ENCODE assay signal across 8 mouse cellular contexts in the genomic region with DNA sequence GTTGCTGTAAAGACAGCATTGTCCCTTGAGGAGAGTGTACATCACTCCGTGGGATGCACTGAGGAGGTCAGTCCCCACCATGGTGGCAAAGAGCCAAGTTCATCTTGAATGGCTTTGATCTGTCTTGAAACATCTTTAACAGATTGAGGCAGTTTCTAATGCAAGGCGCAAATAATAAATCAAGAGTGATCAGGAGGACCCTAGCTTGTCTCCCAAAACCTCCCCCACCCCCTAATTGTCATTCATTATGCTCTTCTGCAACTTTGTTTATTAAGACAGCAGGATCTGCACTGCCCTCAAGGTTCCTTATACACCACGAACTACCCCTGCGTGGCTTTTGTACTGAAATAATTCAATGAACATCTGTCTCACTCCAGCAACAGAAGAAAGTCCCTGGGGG. TPM values are rescaled to one million over a fixed set of nuclear protein-coding genes. Genes with fewer than 3 reads are reported as not detected.
DNase-seq lines count a peak whose midpoint lies in the region; ATAC-seq and TF ChIP-seq lines count a peak whose summit lies in the region.

Cbr1 (plus strand) TSS at position 301 of the 400 bp plus-strand sequence.

- no peaks in the 10 kb centered on the region for H3K27me3 ChIP-seq in liver, adult 2 months (ENCODE audit: control insufficient read depth, insufficient read depth, low read length)
- H3K27me3 ChIP-seq in intestine, embryonic 15.5 days (replicated peaks) = no peaks in the 10 kb centered on the region
- no peaks in the 10 kb centered on the region; the same call in 1 of the 2 replicates for H3K27me3 ChIP-seq in midbrain, embryonic 11.5 days (ENCODE audit: control insufficient read depth, insufficient read depth, low read length)

- peaks cover 25% of the 10 kb centered on the region for H3K4me1 ChIP-seq in liver, adult 2 months (ENCODE audit: control insufficient read depth, insufficient read depth, low read length)
- peaks cover 11% of the 10 kb centered on the region; the same call in 1 of the 2 replicates for H3K4me1 ChIP-seq in intestine, embryonic 15.5 days (replicated peaks)
- H3K4me1 ChIP-seq in midbrain, embryonic 11.5 days (ENCODE audit: control insufficient read depth, insufficient read depth, low read length) = peaks cover 14% of the 10 kb centered on the region

- TF ChIP-seq POLR2A in liver, adult 2 months (IDR thresholded peaks at IDR 0.05; ENCODE audit: extremely low read depth, insufficient read depth, low read length) = no peak

- WGBS in liver, adult 2 months = 82% methylated on average over 4 of the region's 4 CpGs
- WGBS in intestine, embryonic 15.5 days = 71% methylated on average over 4 of the region's 4 CpGs
- WGBS in midbrain, embryonic 11.5 days = 75% methylated on average over 4 of the region's 4 CpGs

- H3K4me3 ChIP-seq in liver, adult 2 months (ENCODE audit: insufficient read depth, low read depth, low read length) = no peak within 1 kb of the TSS
- H3K4me3 ChIP-seq in intestine, embryonic 15.5 days (replicated peaks) = peak within 1 kb of the TSS; percentile 72; the same call in 1 of the 2 replicates
- H3K4me3 ChIP-seq in midbrain, embryonic 11.5 days (ENCODE audit: low read depth, low read length) = peak within 1 kb of the TSS; percentile 59

- peak within 1 kb of the TSS; percentile 89 for H3K4me2 ChIP-seq in intestine, embryonic 15.5 days (replicated peaks)
- H3K4me2 ChIP-seq in midbrain, embryonic 11.5 days = peak within 1 kb of the TSS; percentile 84

- no peaks in the 10 kb centered on the region for H3K79me2 ChIP-seq in liver, adult 2 months (ENCODE audit: control insufficient read depth, insufficient read depth, low read length)

- H3K36me3 ChIP-seq in liver, adult 2 months (ENCODE audit: control insufficient read depth, insufficient read depth, low read length) = peaks cover 10% of the 10 kb centered on the region
- H3K36me3 ChIP-seq in intestine, embryonic 15.5 days = no peaks in the 10 kb centered on the region
- no peaks in the 10 kb centered on the region for H3K36me3 ChIP-seq in midbrain, embryonic 11.5 days (ENCODE audit: control insufficient read depth, insufficient read depth, low read length)

- DNase-seq in liver, adult 2 months (ENCODE audit: extremely low read depth, low read depth, low spot score) = no peak
- no peak for DNase-seq in liver
- no peak for DNase-seq in adrenal gland, postnatal 25 days
- DNase-seq in gastrocnemius, postnatal 36 days = no peak
- DNase-seq in midbrain, embryonic 11.5 days (ENCODE audit: low spot score, missing footprints) = no peak
- DNase-seq in cerebellum, postnatal 4 days (ENCODE audit: low spot score in 2 of 2) = no peak
- no peak for DNase-seq in urinary bladder, postnatal 36 days (ENCODE audit: low spot score in 2 of 2)

- H3K27ac ChIP-seq in liver, adult 2 months (replicated peaks; ENCODE audit: insufficient read depth, low read depth, low read length) = peak within 1 kb of the TSS; percentile 84
- no peak within 1 kb of the TSS for H3K27ac ChIP-seq in intestine, embryonic 15.5 days
- no peak within 1 kb of the TSS for H3K27ac ChIP-seq in midbrain, embryonic 11.5 days (ENCODE audit: low read depth, low read length)

- no peak for TF ChIP-seq CTCF in liver, adult 2 months (IDR thresholded peaks at IDR 0.05; ENCODE audit: low read depth, low read length)

- H3K9me3 ChIP-seq in intestine, embryonic 15.5 days = no peaks in the 10 kb centered on the region
- H3K9me3 ChIP-seq in midbrain, embryonic 11.5 days (ENCODE audit: control insufficient read depth, low read length) = no peaks in the 10 kb centered on the region

- intact Hi-C loops in gastrocnemius, postnatal 36 days (cut with DNase I) = no loop called here

- ATAC-seq in intestine, embryonic 15.5 days = no peak
- no peak for ATAC-seq in midbrain, embryonic 11.5 days (ENCODE audit: low FRiP score)

- H3K9ac ChIP-seq in liver, adult 2 months (ENCODE audit: low read depth, low read length) = peak within 1 kb of the TSS; percentile 72; the same call in 1 of the 2 replicates
- H3K9ac ChIP-seq in intestine, embryonic 15.5 days = 0 out of 2 replicates have a peak within 1 kb of the TSS, but pooled peaks have one; percentile 75
- H3K9ac ChIP-seq in midbrain, embryonic 11.5 days (ENCODE audit: low read length) = peak within 1 kb of the TSS; percentile 78; the same call in 1 of the 2 replicates

RNA-seq across cellular contexts. Expression of gene Cbr1, which starts in this region (rescaled TPM):
- total RNA-seq in liver, adult 2 months (2014; rRNA removed) = 125 and 126 TPM in 2 replicates
- polyA plus RNA-seq in liver, adult 2 months (2012; rRNA removed) = 194 and 308 TPM in 2 replicates
- total RNA-seq in adrenal gland, postnatal 25 days (2021) = 81.4 and 98.4 TPM in 2 replicates
- total RNA-seq in gastrocnemius, postnatal 36 days (2021) = 10 to 100 TPM; 19.3 to 24.6 TPM
- polyA plus RNA-seq in intestine, embryonic 15.5 days (2015; fragmentation: Nextera tagmentation; extraction: Ambion mirVana) = 119 and 122 TPM in 2 replicates
- polyA plus RNA-seq in midbrain, embryonic 11.5 days (2014; fragmentation: Nextera tagmentation; extraction: Ambion mirVana) = 99.2 and 104 TPM in 2 replicates
